Mouse (Mus musculus): ENCODE data around the gene Vasp.

DNA sequence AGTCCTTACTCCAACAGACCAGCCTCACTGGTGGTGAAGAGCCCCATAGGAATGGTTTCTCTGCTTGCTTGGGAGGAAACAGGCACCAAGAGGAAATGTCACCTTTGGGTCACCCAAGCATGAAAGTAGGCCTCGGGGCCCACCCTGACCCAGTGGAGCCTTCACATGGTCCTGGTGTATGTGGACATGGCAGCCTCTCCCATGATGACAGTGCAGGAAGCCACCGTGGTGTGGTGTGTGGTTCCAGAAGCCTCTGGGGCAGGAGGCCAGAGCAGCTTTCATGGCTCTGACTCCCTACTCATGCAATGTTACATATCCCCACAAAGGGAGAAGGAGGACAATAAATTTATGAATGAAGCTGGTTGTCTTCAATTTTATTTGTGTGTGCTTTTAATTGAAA is 24.1 kb downstream of the Vasp start:
- no peak for TF ChIP-seq POLR2A (IDR thresholded peaks at IDR 0.05; ENCODE audit: insufficient read depth, low read depth, low read length)
- TF ChIP-seq CTCF (IDR thresholded peaks at IDR 0.05), result no peak
